Mouse (Mus musculus) cerebellum, adult 11-12 months (tissue): ENCODE results near the gene Gpr15.

ENCODE experiments used
- DNase-seq: peaks from one replicate; pipeline ENCODE4 v3.0.0; 2022

Gene Gpr15

DNA sequence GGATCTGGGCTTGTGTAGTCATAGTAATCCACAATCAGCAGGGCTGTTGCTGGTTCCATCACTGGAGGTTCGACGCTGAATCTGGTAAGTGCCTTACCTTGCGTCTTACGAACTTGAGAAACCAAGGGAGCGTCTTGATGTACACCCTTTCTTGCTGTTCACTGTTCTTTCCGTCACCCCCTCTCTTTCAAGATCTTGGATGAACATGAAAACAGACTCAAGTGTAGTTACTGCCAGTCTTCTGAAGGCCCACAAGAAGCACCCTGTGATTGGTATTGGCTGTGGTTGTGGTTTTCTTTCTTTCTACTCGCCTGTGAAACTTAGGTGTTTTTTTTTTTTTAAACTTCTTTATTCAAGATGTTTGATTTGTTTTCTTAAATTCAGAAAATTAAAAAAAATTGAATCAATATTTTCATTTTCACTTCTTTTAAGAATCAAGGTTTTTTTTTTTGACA lies at the start of gene Gpr15:
Gpr15 (minus strand) TSS at position 405 of the 455 bp plus-strand sequence.
- DNase-seq: no peak

DNA sequence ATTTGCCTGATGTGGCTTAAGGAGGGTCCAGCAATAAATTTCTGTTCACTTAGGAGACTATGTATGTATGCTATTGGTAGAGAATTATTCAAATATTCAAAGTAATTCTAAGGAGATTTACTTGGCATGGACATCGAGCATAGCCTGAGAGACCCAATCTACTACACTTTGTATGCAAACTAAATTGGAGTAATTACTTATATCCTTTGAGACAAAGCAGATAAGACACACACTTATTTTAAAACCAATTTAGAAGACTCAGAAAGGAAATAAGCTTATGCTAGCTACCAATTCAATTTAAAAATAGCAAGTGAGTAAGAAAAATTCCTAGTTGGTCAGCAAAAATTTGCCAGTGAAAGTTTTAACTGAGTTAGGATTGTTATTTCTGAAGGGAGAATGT lies 44.2 kb upstream of the Gpr15 start, which contains the start of gene Olfr172:
Olfr172 (minus strand) TSS at position 101 of the 400 bp plus-strand sequence.
- DNase-seq: no peak

DNA sequence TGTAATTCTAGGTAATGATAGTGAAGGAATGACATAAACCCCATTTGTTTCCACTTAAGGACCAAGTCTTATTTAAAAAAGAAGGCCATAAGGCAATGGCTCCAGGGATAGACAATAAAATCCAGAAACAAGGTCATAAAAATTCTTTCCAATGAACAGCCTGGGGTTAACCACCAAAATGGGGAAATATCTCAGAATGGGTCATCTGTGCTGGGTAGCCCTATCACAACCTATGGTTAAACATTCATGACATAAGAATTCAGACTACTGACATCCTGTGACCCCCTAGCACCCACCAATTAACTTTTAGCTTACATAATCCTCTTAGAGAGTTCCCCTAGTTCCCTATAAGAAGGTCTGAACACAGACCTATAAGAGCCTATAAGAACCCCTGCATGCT lies 37.3 kb upstream of the Gpr15 start:
- DNase-seq: no peak

DNA sequence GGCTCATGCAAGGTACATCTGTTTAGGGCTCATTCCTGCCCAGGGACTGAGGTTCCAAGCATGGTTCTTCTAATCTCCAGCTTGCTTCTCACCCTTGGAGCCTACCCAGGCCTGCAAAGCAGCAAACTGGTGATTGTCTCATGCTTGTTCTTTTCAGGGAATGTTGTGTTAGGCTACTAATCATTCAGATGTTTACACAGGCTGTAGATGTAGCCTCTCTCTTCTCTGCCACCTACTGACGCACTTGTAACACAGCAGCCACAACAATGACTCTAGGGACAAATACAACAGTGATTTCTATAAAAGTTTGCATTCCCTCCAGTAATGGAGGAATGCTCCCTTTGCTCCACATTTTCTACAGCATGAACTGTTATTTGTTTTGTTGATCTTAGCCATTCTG lies 32.4 kb upstream of the Gpr15 start:
- DNase-seq: no peak

GRCm38 (mm10) chr16:58746715-58747114 lies 27.8 kb upstream of the Gpr15 start:
- DNase-seq: no peak

DNA sequence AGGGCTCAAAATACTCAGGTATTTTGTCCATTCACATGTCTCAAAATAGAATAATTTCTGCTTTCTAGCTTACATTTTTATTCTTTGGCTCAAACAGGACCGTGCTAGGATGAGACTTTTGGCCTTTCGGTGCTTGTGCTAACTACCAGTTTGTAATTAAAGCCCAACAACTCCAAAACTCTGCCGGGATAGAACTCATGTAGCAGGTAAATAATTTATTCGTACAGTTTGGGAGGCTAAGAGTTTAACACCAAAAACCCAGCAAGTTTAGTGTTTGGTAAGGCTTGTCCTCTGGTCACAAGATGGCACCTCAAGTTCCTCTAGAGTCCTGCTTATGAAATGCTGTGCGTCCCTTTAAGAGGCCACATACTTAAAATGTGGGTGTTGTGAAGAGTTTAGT lies 21.9 kb upstream of the Gpr15 start:
- DNase-seq: no peak

- no peak for DNase-seq
Observed at GRCm38 (mm10) chr16:58738800-58739199, 19.9 kb upstream of the Gpr15 start.

- DNase-seq: no peak
Observed at GRCm38 (mm10) chr16:58738205-58738604, 19.3 kb upstream of the Gpr15 start.

- DNase-seq: no peak
Observed at GRCm38 (mm10) chr16:58728176-58728671, 9.4 kb upstream of the Gpr15 start.

DNA sequence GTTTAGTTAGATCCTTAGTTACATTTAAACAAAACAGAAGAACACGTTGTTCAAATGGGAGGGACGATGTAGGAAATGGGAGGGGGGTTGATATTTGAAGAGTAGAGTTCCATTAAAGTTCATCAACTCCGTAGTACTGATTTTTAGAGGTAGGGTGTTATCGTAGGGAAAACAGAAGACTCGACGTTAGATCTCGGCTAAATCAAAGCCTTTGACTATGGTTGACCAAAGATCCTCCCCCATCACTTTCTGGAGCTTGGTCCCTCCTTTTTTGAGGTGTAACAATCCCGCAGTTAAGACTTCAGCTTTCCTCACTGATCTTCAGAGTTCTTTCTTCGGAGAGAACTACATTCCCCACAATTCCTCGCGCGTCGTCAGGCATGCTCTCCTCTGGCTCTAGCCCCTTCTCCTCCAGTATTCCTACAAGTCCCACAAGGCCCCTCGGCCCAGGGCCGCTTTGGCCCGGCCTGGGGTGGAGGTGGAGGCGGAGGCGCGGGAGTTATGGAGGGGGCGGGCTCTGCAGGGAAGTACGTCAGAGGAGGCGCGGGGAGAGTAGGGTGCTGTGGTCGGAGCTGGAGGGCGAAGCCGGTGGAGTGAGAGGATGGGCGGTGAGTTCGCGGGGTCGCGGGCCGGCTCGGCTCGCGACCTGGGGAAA lies 8.7 kb upstream of the Gpr15 start, which contains the start of gene Cldnd1:
Cldnd1 (plus strand) TSS at position 434 of the 655 bp plus-strand sequence.
- DNase-seq: peak; percentile 97

DNA sequence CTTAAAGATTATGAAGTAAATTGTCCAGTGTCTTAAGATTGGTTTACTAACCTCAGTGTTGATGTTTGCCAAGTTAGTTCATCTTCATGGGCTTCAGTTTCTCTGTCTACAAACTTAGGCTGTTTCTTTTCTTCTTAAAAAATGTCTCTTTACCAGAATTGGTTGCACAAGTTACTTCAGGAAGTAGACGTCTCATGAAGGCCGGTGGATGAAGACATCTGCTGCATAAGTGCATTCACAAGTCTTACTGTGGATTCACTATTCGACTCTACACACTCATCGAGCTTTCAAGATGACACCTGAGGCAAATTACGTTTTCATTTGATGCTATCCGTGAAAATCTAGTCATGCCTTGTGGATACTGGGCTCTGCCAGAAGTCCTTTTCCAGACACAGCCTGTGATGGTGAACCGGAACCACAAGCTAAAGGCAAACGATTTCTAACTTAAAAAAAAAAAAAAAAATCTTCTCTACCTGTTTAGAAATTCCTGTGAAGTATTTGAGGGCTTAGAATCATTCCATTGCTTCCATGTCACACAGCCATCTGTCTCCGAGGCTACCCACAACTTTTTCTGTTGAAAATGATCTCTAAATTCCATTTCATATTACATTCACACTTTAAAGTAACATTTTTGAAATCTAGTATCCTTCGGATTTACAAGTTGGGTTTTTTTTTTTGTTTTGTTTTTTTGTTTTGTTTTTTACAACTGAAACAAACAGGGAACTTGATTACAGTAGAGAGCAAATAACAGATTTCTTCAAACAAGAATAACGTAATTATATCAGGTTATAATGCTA lies 8.0 kb upstream of the Gpr15 start:
- DNase-seq: peak; percentile 9

- no peak for DNase-seq
Observed at GRCm38 (mm10) chr16:58722292-58722691, 3.4 kb upstream of the Gpr15 start.

GRCm38 (mm10) chr16:58715018-58715417 lies 3.9 kb downstream of the Gpr15 start:
- no peak for DNase-seq

GRCm38 (mm10) chr16:58713128-58713527 lies 5.7 kb downstream of the Gpr15 start:
- DNase-seq: no peak

GRCm38 (mm10) chr16:58712221-58712620 lies 6.6 kb downstream of the Gpr15 start:
- DNase-seq: no peak

DNA sequence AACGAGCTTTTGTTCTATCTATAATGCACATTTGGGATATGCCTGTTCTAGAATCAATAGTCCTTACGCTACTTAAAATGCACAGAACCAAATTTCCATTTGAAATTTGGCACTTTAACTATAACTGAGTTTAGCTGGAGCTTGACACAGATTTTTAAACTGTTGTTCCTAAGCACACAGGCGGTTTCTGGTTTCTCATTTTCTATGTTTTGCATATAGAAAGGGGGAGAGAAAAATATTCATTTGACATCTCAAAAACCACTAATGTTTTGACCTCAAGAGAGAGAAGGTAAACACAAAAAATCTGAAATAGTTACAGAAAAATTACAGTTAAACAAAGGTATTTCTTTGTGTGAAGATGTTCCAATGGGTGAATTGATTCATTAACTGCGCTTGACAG lies 9.3 kb downstream of the Gpr15 start:
- DNase-seq: no peak

GRCm38 (mm10) chr16:58708601-58709475 lies 10.0 kb downstream of the Gpr15 start:
- no peak for DNase-seq

DNA sequence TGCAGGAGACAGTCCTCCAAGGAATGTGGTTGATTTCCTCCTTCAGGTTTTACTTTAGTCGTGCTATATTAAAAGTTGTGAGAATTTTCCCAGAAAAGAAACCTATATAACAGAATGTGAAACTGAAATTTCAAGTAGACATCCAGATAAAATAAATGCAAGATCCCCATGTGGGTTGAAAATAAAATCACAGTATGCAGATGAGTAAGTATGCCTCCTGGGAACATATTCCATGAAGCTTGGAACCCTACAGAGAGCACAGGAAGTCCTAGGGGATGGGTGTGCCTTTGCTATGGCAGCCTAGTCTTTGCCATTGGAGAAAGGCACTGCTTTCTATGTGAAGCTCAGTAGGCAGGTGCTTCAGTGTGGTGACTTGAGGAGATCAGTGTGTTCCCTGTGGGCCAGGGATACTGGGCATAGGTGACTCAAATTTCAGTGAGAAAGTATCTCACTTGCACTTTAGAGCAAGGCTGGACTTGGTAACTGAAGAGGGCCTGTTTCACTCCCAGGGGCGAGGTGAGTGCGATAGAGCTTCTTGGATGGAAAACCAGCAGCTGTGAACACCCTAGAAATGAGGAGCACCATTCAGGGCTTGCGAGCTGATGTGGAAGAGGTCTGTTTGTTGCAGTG lies 11.5 kb downstream of the Gpr15 start:
- no peak for DNase-seq

DNA sequence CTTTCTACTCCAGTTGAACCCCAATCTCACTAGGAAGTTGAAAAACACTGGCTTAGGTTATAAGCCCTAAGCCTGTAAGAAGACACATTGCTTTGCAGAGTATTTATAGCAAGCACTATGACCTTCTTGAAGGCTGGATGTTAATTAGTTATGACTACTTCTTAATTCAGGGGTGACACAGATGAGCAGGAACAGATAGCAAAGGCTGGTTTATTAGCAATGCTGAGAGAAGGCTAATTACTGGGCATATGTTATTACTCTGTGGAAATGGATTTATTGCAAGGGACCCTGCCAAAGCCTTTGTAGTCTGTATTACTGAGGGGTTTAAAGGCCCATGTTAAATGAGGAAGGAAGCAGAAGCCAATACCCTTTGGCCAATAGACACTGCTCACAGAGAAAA lies 13.9 kb downstream of the Gpr15 start:
- DNase-seq: no peak

GRCm38 (mm10) chr16:58703382-58704124 lies 15.3 kb downstream of the Gpr15 start:
- no peak for DNase-seq

DNA sequence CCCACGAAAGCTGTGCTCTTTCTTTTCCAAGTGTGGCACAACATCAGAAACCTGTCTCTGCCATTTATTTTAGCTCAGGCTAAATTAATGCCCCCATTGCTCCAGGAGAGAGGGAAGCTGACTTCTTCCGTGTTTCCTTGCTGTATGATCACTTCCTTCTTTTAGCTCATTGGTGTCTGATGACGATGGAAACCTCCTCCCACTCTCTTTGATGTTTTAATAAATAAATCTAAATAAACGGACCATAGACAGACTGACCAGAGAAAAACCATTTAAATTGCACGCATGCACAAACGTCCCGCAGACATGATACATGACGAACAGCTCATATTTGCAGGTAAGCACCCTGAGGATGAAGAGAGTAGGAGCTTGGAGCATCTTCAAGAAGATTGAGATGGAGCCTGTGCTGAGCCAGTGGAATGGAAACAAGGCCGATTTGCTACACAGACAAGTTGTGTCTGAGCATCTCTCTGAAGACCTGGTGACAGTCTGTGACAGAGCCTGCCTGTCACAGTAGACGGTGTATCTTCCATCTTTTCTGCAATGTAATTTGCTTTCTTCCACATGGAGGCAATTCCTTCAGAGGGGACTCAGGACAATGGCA lies 16.4 kb downstream of the Gpr15 start:
- no peak for DNase-seq
